Mouse (Mus musculus): ENCODE measurements around the gene Mapk8ip2. TPM values are rescaled to one million over a fixed set of nuclear protein-coding genes. Genes with fewer than 3 reads are reported as not detected.
"Not testable (repeated sequence)": the region's sequence is repeated elsewhere in the genome, so short reads cannot be mapped to it uniquely, and the experiment has no call there.

The Mapk8ip2 gene
- polyA plus RNA-seq, 1 experiment from 2014 or later, result 3.4 TPM

DNA sequence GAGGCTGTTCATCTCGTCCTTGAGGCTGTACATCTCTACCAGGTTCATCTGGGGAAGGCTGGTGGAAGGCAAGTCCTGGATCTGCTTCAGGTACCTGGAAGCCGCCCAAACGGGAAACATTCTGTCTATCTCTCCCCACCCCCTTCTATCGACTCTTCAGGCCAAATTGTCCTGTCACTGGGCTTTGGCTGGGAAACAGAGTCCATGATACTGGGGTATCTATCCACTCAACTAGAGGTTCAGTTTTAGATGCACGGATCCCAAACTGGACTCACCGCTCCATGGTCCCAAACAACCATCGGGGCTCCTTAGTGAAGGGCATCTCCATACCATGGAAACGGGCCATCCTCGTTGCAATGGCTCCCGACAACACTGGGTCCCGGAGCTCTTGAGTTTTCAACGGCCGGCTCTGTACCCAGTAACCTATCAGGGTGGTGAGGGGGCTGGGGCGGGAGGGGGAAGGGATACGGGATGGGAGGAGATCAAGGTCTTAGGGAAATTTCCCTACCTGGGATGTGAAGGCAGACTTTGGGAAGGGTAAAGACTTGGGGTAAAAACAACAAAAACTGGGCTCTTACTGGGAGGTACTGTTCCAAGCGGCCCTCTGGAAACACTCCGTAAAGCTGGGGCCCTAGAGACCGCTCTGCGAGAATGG lies 25.4 kb upstream of the Mapk8ip2 start:
- Histone ChIP-seq H3K9ac (ENCODE audit: low read depth, low read length) (peak overlapping the region; percentile 87), H3K27ac (ENCODE audit: low read length) (no peak overlapping the region), H3K4me1 (ENCODE audit: control insufficient read depth, insufficient read depth, low read length) (peaks cover 12% of the 10 kb centered on the region), H3K9me3 (ENCODE audit: control insufficient read depth, low read length) (no peaks in the 10 kb centered on the region), H3K4me3 (ENCODE audit: low read length) (peak overlapping the region; percentile 87), H3K27me3 (replicated peaks; ENCODE audit: control insufficient read depth, insufficient read depth, low read length) (no peaks in the 10 kb centered on the region), H3K4me2 (ENCODE audit: low read depth, low read length) (peak overlapping the region; percentile 88), H3K36me3 (ENCODE audit: control insufficient read depth, insufficient read depth, low read length) (0 out of 2 replicates have a peak, but pooled peaks cover 4% of the 10 kb centered on the region)
- WGBS, result 84% methylated on average over 19 of the region's 19 CpGs
- ATAC-seq, result no peak

GRCm38 (mm10) chr15:89428821-89429351 lies 24.8 kb upstream of the Mapk8ip2 start:
- H3K9me3 ChIP-seq (ENCODE audit: control insufficient read depth, low read length), result no peaks in the 10 kb centered on the region
- H3K4me1 ChIP-seq (ENCODE audit: control insufficient read depth, insufficient read depth, low read length), result peaks cover 12% of the 10 kb centered on the region
- peak overlapping the region; percentile 87 for H3K9ac ChIP-seq (ENCODE audit: low read depth, low read length)
- peak overlapping the region; percentile 88 for H3K4me2 ChIP-seq (ENCODE audit: low read depth, low read length)
- 0 out of 2 replicates have a peak, but pooled peaks cover 4% of the 10 kb centered on the region for H3K36me3 ChIP-seq (ENCODE audit: control insufficient read depth, insufficient read depth, low read length)
- peak overlapping the region; percentile 87 for H3K4me3 ChIP-seq (ENCODE audit: low read length)
- no peaks in the 10 kb centered on the region for H3K27me3 ChIP-seq (replicated peaks; ENCODE audit: control insufficient read depth, insufficient read depth, low read length)
- H3K27ac ChIP-seq (ENCODE audit: low read length), result peak overlapping the region; percentile 25; the same call in 1 of the 2 replicates
- peak; percentile 41 for ATAC-seq
- WGBS, result 5% methylated on average over 22 of the region's 22 CpGs

- WGBS, result under 1% methylated on average over 69 of the region's 70 CpGs
Observed at GRCm38 (mm10) chr15:89429352-89430221, 24.1 kb upstream of the Mapk8ip2 start, which contains the start of the genes C730034F03Rik, Gm44502 and Chkb. TSS of gene C730034F03Rik (plus strand) at chr15:89429589. TSS of gene Gm44502 (minus strand) at chr15:89429696. TSS of gene Chkb (minus strand) at chr15:89429908.

DNA sequence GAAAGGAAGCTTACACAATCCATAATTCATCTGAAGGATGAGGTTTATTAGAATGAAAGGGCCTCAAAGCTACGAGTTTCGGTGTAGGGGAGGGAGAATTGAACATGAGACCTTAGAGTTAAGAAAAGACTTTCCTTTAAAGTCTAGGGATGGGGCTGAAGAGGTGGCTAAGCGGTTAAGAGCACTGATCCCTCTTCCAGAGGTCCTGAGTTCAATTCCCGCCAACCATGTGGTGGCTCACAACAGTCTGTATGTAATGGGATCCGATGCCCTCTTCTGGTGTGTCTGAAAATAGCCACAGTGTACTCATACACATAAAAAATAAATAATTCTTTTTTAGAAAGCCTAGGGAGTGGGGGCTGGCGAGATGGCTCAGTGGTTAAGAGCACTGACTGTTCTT lies 23.4 kb upstream of the Mapk8ip2 start:
- H3K9me3 ChIP-seq (ENCODE audit: control insufficient read depth, low read length), result no peaks in the 10 kb centered on the region
- no peaks in the 10 kb centered on the region for H3K27me3 ChIP-seq (replicated peaks; ENCODE audit: control insufficient read depth, insufficient read depth, low read length)
- peak overlapping the region; percentile 87 for H3K4me3 ChIP-seq (ENCODE audit: low read length)
- H3K4me1 ChIP-seq (ENCODE audit: control insufficient read depth, insufficient read depth, low read length), result peaks cover 12% of the 10 kb centered on the region
- H3K4me2 ChIP-seq (ENCODE audit: low read depth, low read length), result peak overlapping the region; percentile 88
- ATAC-seq, result no peak
- WGBS, result 46% methylated on average over 6 of the region's 6 CpGs
- 0 out of 2 replicates have a peak, but pooled peaks cover 4% of the 10 kb centered on the region for H3K36me3 ChIP-seq (ENCODE audit: control insufficient read depth, insufficient read depth, low read length)
- H3K27ac ChIP-seq (ENCODE audit: low read length), result peak overlapping the region; percentile 99
- H3K9ac ChIP-seq (ENCODE audit: low read depth, low read length), result peak overlapping the region; percentile 87

More at GRCm38 (mm10) chr15:89429352-89430221, 24.1 kb upstream of the Mapk8ip2 start, which contains the start of the genes C730034F03Rik, Gm44502 and Chkb:
- H3K4me1 ChIP-seq (ENCODE audit: control insufficient read depth, insufficient read depth, low read length), result peaks cover 12% of the 10 kb centered on the region
- H3K9me3 ChIP-seq (ENCODE audit: control insufficient read depth, low read length), result no peaks in the 10 kb centered on the region
- peak within 1 kb of the TSS; percentile 87 for H3K9ac ChIP-seq (ENCODE audit: low read depth, low read length)
- no peaks in the 10 kb centered on the region for H3K27me3 ChIP-seq (replicated peaks; ENCODE audit: control insufficient read depth, insufficient read depth, low read length)
- peak within 1 kb of the TSS; percentile 87 for H3K4me3 ChIP-seq (ENCODE audit: low read length)
- peak within 1 kb of the TSS; percentile 88 for H3K4me2 ChIP-seq (ENCODE audit: low read depth, low read length)
- peak; percentile 95 for ATAC-seq
- peak within 1 kb of the TSS; percentile 99 for H3K27ac ChIP-seq (ENCODE audit: low read length)
- 0 out of 2 replicates have a peak, but pooled peaks cover 4% of the 10 kb centered on the region for H3K36me3 ChIP-seq (ENCODE audit: control insufficient read depth, insufficient read depth, low read length)

DNA sequence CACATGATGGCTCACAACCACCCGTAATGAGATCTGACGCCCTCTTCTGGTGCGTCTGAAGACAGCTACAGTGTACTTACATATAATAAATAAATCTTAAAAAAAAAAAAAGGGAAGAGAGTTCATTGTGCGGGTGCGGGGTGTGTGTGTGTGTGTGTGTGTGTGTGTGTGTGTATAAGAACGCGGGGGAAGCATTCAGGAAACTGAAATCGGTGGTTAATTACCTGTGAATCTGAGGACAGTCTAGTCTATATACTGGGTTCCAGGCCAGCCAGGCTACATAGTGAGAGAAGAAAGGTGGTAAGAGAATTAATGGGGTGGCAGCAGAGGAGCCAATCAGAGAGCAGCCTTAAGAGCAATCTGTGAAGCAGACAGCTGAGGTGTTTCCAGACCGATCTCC lies 22.9 kb upstream of the Mapk8ip2 start:
- H3K27ac ChIP-seq (ENCODE audit: low read length); H3K4me3 ChIP-seq (ENCODE audit: low read length); H3K27me3 ChIP-seq (replicated peaks; ENCODE audit: control insufficient read depth, insufficient read depth, low read length); H3K9me3 ChIP-seq (ENCODE audit: control insufficient read depth, low read length); ATAC-seq; H3K9ac ChIP-seq (ENCODE audit: low read depth, low read length); H3K36me3 ChIP-seq (ENCODE audit: control insufficient read depth, insufficient read depth, low read length): not testable (repeated sequence)
- 76% methylated on average over 8 of the region's 9 CpGs for WGBS
- H3K4me1 ChIP-seq (ENCODE audit: control insufficient read depth, insufficient read depth, low read length), result peaks cover 12% of the 10 kb centered on the region
- peak overlapping the region; percentile 88; the same call in 1 of the 2 replicates for H3K4me2 ChIP-seq (ENCODE audit: low read depth, low read length)

DNA sequence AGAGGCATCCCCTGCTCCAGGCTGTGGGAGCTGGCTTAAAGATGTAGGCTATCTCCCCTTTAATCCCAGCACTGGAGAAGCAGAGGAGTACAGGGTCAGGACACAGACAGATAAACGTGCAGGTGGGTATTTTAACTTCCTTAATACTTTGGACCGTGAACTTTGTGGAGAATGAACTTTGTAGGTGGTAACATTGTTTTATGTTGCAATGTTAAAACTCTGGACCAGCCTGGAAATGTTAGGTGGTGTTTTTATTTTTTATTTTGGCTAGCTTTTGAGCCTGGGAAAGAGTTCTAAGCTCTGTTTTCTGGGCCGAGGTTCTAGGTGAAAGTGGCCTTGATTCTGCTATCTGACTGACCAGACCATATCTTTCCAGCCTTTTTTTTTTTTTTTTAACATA lies 22.4 kb upstream of the Mapk8ip2 start:
- Histone ChIP-seq H3K4me3 (ENCODE audit: low read length) (no peak overlapping the region), H3K27me3 (replicated peaks; ENCODE audit: control insufficient read depth, insufficient read depth, low read length) (no peaks in the 10 kb centered on the region), H3K9me3 (ENCODE audit: control insufficient read depth, low read length) (no peaks in the 10 kb centered on the region), H3K36me3 (ENCODE audit: control insufficient read depth, insufficient read depth, low read length) (0 out of 2 replicates have a peak, but pooled peaks cover 4% of the 10 kb centered on the region), H3K27ac (ENCODE audit: low read length) (0 out of 2 replicates have a peak overlapping the region, but pooled peaks have one; percentile 18), H3K9ac (ENCODE audit: low read depth, low read length) (no peak overlapping the region), H3K4me1 (ENCODE audit: control insufficient read depth, insufficient read depth, low read length) (peaks cover 9% of the 10 kb centered on the region), H3K4me2 (ENCODE audit: low read depth, low read length) (no peak overlapping the region)
- 75% methylated on average over 3 of the region's 3 CpGs for WGBS
- no peak for ATAC-seq

DNA sequence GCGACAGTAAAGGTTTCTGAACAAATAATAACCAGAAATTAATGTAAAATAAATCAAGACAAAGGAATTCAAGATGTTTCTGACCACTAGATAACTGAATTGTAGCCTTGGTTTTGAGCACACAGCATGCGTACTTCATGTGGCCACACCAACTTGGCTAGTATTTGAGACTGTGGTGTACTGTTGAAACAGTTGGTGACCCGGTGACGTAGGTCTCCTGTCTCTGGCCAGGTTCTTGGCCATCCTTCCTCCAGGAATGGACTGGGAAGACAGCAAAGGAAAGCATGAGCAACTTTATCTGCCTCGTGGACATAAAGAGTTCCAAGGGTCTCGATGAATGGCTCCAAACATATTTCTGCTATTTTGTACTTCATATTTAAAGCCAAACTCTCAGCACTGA lies 21.9 kb upstream of the Mapk8ip2 start:
- no peaks in the 10 kb centered on the region for H3K27me3 ChIP-seq (replicated peaks; ENCODE audit: control insufficient read depth, insufficient read depth, low read length)
- H3K4me3 ChIP-seq (ENCODE audit: low read length), result no peak overlapping the region
- ATAC-seq, result no peak
- no peak overlapping the region for H3K9ac ChIP-seq (ENCODE audit: low read depth, low read length)
- WGBS, result 94% methylated on average over 6 of the region's 6 CpGs
- no peak overlapping the region for H3K4me2 ChIP-seq (ENCODE audit: low read depth, low read length)
- H3K27ac ChIP-seq (ENCODE audit: low read length), result 0 out of 2 replicates have a peak overlapping the region, but pooled peaks have one; percentile 25
- H3K36me3 ChIP-seq (ENCODE audit: control insufficient read depth, insufficient read depth, low read length), result no peaks in the 10 kb centered on the region
- H3K4me1 ChIP-seq (ENCODE audit: control insufficient read depth, insufficient read depth, low read length), result peaks cover 9% of the 10 kb centered on the region
- no peaks in the 10 kb centered on the region for H3K9me3 ChIP-seq (ENCODE audit: control insufficient read depth, low read length)

DNA sequence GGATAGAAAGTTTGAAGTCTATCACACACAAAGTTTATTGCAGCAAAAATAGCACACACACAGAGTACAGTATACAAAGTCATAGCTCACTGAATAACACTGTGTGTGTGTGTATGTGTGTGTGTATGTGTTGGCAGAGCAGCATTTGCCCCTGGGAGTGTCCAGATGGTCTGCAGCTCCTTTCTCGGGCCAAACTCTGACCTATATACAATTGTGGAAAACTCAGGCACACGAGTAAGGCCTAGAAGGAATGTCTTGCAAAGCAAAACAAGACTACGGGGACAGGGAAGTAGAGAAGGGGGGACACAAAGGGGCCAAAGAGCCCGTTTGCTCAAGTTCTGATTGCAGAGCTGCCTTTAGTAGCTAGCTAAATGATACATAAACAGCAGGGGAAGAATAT lies 20.8 kb upstream of the Mapk8ip2 start:
- H3K9ac ChIP-seq (ENCODE audit: low read depth, low read length), result no peak overlapping the region
- H3K4me2 ChIP-seq (ENCODE audit: low read depth, low read length), result no peak overlapping the region
- H3K27me3 ChIP-seq (replicated peaks; ENCODE audit: control insufficient read depth, insufficient read depth, low read length), result no peaks in the 10 kb centered on the region
- H3K36me3 ChIP-seq (ENCODE audit: control insufficient read depth, insufficient read depth, low read length), result no peaks in the 10 kb centered on the region
- H3K4me3 ChIP-seq (ENCODE audit: low read length), result no peak overlapping the region
- H3K4me1 ChIP-seq (ENCODE audit: control insufficient read depth, insufficient read depth, low read length), result peaks cover 9% of the 10 kb centered on the region
- no peaks in the 10 kb centered on the region for H3K9me3 ChIP-seq (ENCODE audit: control insufficient read depth, low read length)
- H3K27ac ChIP-seq (ENCODE audit: low read length), result no peak overlapping the region
- 81% methylated on average over 4 of the region's 4 CpGs for WGBS
- no peak for ATAC-seq

DNA sequence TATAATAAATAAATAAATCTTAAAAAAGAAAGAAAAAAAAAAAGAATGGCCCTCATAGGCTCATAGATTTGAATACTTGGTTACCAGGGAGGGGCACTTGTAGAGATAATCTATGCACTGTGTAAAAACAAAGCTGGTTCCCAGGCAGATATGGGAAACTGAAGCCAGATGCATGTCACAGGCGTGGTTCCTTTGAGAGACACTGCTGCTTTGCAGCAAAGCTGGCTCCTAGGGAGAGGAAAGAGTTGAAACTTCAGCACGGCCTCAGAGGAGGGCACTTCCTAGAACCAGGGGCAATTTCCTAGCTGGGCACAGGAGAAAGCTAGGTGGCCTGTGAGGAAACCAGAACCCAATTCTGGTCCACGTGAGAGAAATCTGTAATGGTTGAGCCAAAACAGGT lies 19.6 kb upstream of the Mapk8ip2 start:
- Histone ChIP-seq H3K27me3 (replicated peaks; ENCODE audit: control insufficient read depth, insufficient read depth, low read length) (no peaks in the 10 kb centered on the region), H3K4me2 (ENCODE audit: low read depth, low read length) (no peak overlapping the region), H3K4me1 (ENCODE audit: control insufficient read depth, insufficient read depth, low read length) (peaks cover 4% of the 10 kb centered on the region), H3K36me3 (ENCODE audit: control insufficient read depth, insufficient read depth, low read length) (no peaks in the 10 kb centered on the region), H3K9ac (ENCODE audit: low read depth, low read length) (no peak overlapping the region), H3K27ac (ENCODE audit: low read length) (no peak overlapping the region), H3K9me3 (ENCODE audit: control insufficient read depth, low read length) (no peaks in the 10 kb centered on the region), H3K4me3 (ENCODE audit: low read length) (no peak overlapping the region)
- 79% methylated on average over 3 of the region's 3 CpGs for WGBS
- ATAC-seq, result no peak
